Mouse (Mus musculus): ENCODE measurements at regions not wholly inside any gene's neighbourhood (a gene's known extent, or its start where the extent isn't known, plus 50 kb on each side); places are given as distances from the start of the nearest gene placed in this dataset.

- 90% methylated on average over 3 of the region's 3 CpGs for WGBS
- Histone ChIP-seq H3K4me3 (replicated peaks; ENCODE audit: low read depth, low read length) (no peak overlapping the region), H3K36me3 (ENCODE audit: control insufficient read depth, insufficient read depth, low read length) (no peaks in the 10 kb centered on the region), H3K9me3 (ENCODE audit: control insufficient read depth, low read length) (no peaks in the 10 kb centered on the region), H3K4me2 (ENCODE audit: low read length) (no peak overlapping the region), H3K9ac (replicated peaks; ENCODE audit: low read length) (no peak overlapping the region), H3K27ac (replicated peaks; ENCODE audit: low read depth, low read length) (no peak overlapping the region), H3K27me3 (ENCODE audit: control insufficient read depth, insufficient read depth, low read length) (no peaks in the 10 kb centered on the region), H3K4me1 (ENCODE audit: control insufficient read depth, insufficient read depth, low read length) (0 out of 2 replicates have a peak, but pooled peaks cover 9% of the 10 kb centered on the region)
- DNase-seq (no peak), ATAC-seq (ENCODE audit: low FRiP score, low TSS enrichment) (no peak)
Measured at GRCm38 (mm10) chr9:75955082-75955481, 59.6 kb upstream of the Hmgcll1 start.

- no peak overlapping the region for H3K27ac ChIP-seq (replicated peaks; ENCODE audit: low read depth, low read length)
- H3K4me1 ChIP-seq (ENCODE audit: control insufficient read depth, insufficient read depth, low read length): 0 out of 2 replicates have a peak, but pooled peaks cover 9% of the 10 kb centered on the region
- DNase-seq (no peak), ATAC-seq (ENCODE audit: low FRiP score, low TSS enrichment) (no peak)
- H3K36me3 ChIP-seq (ENCODE audit: control insufficient read depth, insufficient read depth, low read length): no peaks in the 10 kb centered on the region
- no peak overlapping the region for H3K4me3 ChIP-seq (replicated peaks; ENCODE audit: low read depth, low read length)
- no peaks in the 10 kb centered on the region for H3K27me3 ChIP-seq (ENCODE audit: control insufficient read depth, insufficient read depth, low read length)
- H3K9ac ChIP-seq (replicated peaks; ENCODE audit: low read length): no peak overlapping the region
- no peaks in the 10 kb centered on the region for H3K9me3 ChIP-seq (ENCODE audit: control insufficient read depth, low read length)
- no peak overlapping the region for H3K4me2 ChIP-seq (ENCODE audit: low read length)
Measured at GRCm38 (mm10) chr9:75956370-75956769, 58.3 kb upstream of the Hmgcll1 start.

- H3K4me2 ChIP-seq (ENCODE audit: low read length): no peak overlapping the region
- H3K4me1 ChIP-seq (ENCODE audit: control insufficient read depth, insufficient read depth, low read length): 0 out of 2 replicates have a peak, but pooled peaks cover 9% of the 10 kb centered on the region
- WGBS: 34% methylated on average over 5 of the region's 5 CpGs
- H3K9me3 ChIP-seq (ENCODE audit: control insufficient read depth, low read length): no peaks in the 10 kb centered on the region
- DNase-seq (no peak), ATAC-seq (ENCODE audit: low FRiP score, low TSS enrichment) (no peak)
- H3K27ac ChIP-seq (replicated peaks; ENCODE audit: low read depth, low read length): no peak overlapping the region
- no peak overlapping the region for H3K4me3 ChIP-seq (replicated peaks; ENCODE audit: low read depth, low read length)
- no peaks in the 10 kb centered on the region for H3K27me3 ChIP-seq (ENCODE audit: control insufficient read depth, insufficient read depth, low read length)
- no peak overlapping the region for H3K9ac ChIP-seq (replicated peaks; ENCODE audit: low read length)
- no peaks in the 10 kb centered on the region for H3K36me3 ChIP-seq (ENCODE audit: control insufficient read depth, insufficient read depth, low read length)
Measured at GRCm38 (mm10) chr9:75958720-75959339, 55.8 kb upstream of the Hmgcll1 start.

- Histone ChIP-seq H3K4me1 (ENCODE audit: control insufficient read depth, insufficient read depth, low read length) (0 out of 2 replicates have a peak, but pooled peaks cover 9% of the 10 kb centered on the region), H3K9me3 (ENCODE audit: control insufficient read depth, low read length) (no peaks in the 10 kb centered on the region), H3K36me3 (ENCODE audit: control insufficient read depth, insufficient read depth, low read length) (no peaks in the 10 kb centered on the region), H3K4me3 (replicated peaks; ENCODE audit: low read depth, low read length) (no peak overlapping the region), H3K9ac (replicated peaks; ENCODE audit: low read length) (no peak overlapping the region), H3K27ac (replicated peaks; ENCODE audit: low read depth, low read length) (no peak overlapping the region), H3K4me2 (ENCODE audit: low read length) (no peak overlapping the region), H3K27me3 (ENCODE audit: control insufficient read depth, insufficient read depth, low read length) (no peaks in the 10 kb centered on the region)
- no peak for ATAC-seq (ENCODE audit: low FRiP score, low TSS enrichment)
- peak; percentile 44 for DNase-seq
- WGBS: 14% methylated on average over 3 of the region's 3 CpGs
Measured at GRCm38 (mm10) chr9:75959775-75960174, 54.9 kb upstream of the Hmgcll1 start.

- 60% methylated on average over 8 of the region's 8 CpGs for WGBS
- Histone ChIP-seq H3K36me3 (ENCODE audit: control insufficient read depth, insufficient read depth, low read length) (no peaks in the 10 kb centered on the region), H3K27me3 (ENCODE audit: control insufficient read depth, insufficient read depth, low read length) (no peaks in the 10 kb centered on the region), H3K4me3 (replicated peaks; ENCODE audit: low read depth, low read length) (no peak overlapping the region), H3K9me3 (ENCODE audit: control insufficient read depth, low read length) (no peaks in the 10 kb centered on the region), H3K9ac (replicated peaks; ENCODE audit: low read length) (no peak overlapping the region), H3K4me2 (ENCODE audit: low read length) (no peak overlapping the region), H3K4me1 (ENCODE audit: control insufficient read depth, insufficient read depth, low read length) (0 out of 2 replicates have a peak, but pooled peaks cover 9% of the 10 kb centered on the region), H3K27ac (replicated peaks; ENCODE audit: low read depth, low read length) (no peak overlapping the region)
- ATAC-seq (ENCODE audit: low FRiP score, low TSS enrichment): no peak
- DNase-seq: no peak
Measured at GRCm38 (mm10) chr9:75960587-75961349, 53.9 kb upstream of the Hmgcll1 start.
